Mouse (Mus musculus) spleen, adult 2 months (tissue): ENCODE results near the gene Tnf.

Experiments used
- CTCF ChIP-seq: fragments of 200-500 bp; IDR thresholded peaks from 2 replicates; pipeline ENCODE4 v1.5.1; 2011; ENCODE audit warnings: mild to moderate bottlenecking, inconsistent platforms; ENCODE audit not compliant: insufficient read depth, insufficient read length, insufficient replicate concordance; ENCODE audit errors: extremely low read depth
- POLR2A ChIP-seq: fragments of 200-500 bp; IDR thresholded peaks from 2 replicates; pipeline ENCODE4 v1.6.1; 2011; ENCODE audit warnings: low read depth, low read length, inconsistent platforms

DNA sequence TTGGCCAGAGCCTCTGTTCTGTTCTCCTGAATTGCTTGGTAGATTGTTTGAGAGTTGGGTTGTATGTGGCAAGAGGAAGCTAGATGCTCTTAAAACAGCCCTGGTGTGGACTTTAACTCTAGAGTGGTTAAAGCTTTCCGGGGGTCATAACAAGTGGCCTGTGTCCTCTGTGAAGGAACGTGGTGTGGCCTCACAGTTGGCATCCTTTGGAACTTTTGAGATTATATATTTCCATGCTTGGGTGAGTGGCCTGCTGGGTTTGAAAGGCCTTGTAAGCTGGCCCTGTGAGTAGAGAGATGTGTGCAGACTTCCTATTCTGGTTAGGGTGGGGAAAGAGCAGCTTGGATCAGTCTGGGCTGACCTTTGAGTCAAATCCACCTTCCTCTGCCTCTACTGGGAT lies 43.2 kb upstream of the Tnf start:
- TF ChIP-seq POLR2A, result no peak
- no peak for TF ChIP-seq CTCF
